Mouse (Mus musculus): ENCODE results near the gene Enthd1.
"Not testable (repeated sequence)": the region's sequence is repeated elsewhere in the genome, so short reads cannot be mapped to it uniquely, and the experiment has no call there.

Gene Enthd1

DNA sequence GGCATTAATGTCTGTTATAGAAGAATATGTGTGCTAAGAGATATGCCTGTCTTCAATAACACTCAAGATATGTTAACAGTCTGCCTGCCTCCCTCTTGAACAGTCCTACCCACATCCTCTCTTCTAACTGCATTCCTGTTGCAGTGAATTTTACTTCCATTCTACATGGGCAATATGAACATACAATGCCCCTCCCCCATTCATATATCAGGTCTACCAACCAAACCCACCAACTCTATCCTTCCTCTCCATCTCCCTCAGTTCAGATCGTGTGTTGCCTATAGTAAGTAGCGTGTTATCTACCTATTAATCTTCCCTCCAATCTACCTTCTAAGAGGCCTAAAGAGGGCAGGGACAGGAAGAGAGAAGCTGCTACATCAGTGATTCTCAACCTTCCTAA, 26.9 kb downstream of the Enthd1 start:
- no peak for DNase-seq (ENCODE audit: low read depth)

DNA sequence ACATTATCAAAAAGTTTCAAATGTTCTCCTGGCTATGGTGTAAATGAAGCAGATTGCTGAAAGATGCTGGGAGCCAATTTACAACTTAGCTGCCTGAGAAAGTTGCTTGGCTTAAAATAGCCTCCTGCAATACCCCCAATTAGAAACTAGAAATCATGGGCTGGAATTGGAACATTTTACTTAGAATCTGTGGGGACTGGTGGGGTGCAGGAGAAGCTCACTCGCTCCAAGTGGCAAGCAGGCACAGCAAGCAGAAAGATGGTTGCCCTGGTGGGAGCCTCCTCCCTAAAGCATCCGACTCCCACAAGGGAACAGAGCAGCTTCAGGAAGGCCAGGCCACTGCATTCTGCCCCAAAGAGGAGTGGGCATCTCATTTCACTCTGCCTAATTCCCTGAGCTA, 28.9 kb downstream of the Enthd1 start:
- no peak for DNase-seq (ENCODE audit: low read depth)

DNA sequence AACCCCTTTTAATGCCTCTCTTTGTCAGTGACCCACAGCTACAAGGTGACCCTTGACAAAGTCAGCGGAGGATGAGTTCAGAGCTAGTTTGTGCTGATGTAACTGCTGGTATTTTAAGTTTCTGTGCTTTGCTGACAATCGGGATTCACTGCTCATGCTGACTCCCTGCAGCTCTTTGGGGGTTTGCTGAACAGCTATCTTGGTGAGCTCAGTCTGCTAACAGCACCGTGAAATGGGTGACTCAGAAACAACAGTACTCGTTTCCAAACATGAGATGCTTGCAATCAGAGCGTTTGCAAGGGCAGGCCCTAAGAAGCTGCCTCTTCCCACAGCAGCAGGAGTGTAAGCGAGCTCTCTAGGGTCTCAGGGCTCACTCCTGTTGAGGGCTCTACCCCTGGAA, 31.7 kb downstream of the Enthd1 start:
- DNase-seq (ENCODE audit: low read depth): no peak

DNA sequence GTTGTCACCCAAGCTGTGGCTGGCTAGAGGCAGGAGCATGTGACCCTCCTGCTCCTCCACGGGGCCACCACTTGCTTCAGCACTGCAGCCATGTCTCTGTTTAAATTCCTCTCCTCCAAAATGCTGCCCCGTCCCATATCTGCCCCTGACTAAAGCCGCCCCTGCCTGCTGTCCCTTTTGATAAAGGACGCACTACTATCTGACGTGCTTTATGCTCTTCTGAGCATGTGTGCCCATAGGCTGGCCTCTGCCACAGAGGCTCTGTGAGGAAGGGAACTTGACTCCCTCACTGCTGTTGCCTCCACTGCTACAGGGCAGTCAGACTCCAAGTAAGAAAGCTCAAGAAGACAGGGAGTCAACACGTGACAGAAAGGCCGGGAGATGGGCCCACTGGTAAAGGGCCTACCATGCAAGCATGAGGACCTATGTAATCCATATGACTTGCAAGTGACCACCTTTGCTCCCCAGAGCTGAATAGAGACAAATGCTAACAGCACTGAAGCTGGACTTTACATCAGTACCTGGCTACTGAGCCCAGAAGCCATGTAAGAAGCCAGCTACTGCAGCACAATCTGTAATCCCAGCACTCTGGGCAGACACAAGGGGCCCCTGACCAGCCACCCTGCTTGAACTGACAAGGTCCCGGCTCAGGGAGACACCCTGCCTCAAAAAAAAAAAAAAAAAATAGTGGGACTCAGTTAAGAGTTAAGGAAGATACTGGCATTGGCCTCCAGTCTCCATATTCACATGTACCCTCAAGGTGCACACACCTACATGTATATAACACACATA, 32.5 kb downstream of the Enthd1 start:
- no peak for DNase-seq (ENCODE audit: low read depth)

- no peak for DNase-seq (ENCODE audit: low read depth)
Measured at GRCm38 (mm10) chr15:80531026-80531425, 33.9 kb downstream of the Enthd1 start.

GRCm38 (mm10) chr15:80529955-80530869, 34.7 kb downstream of the Enthd1 start:
- no peak for DNase-seq (ENCODE audit: low read depth)

GRCm38 (mm10) chr15:80521661-80522388, 43.1 kb downstream of the Enthd1 start:
- DNase-seq (ENCODE audit: low read depth): peak; percentile 29

DNA sequence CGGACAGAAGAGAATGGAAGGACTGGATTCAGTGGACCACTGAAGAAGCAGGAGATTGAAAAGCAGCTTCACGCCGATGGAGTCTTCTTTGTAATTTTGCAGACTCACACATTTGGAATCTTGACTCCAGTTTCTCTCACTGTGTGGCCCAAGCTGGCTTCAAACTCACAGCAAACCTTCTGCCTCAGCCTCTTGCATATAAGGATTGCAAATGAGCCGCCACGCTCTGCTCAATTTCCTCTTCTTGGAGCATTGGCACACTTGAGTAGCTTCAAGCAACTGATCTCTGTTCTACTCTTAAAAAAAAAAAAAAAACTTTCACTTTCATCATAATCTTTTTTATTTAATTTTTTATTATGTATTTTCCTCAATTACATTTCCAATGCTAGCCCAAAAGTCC, 45.0 kb downstream of the Enthd1 start:
- no peak for DNase-seq (ENCODE audit: low read depth)

GRCm38 (mm10) chr15:80518567-80519223, 46.3 kb downstream of the Enthd1 start:
- no peak for DNase-seq (ENCODE audit: low read depth)

DNA sequence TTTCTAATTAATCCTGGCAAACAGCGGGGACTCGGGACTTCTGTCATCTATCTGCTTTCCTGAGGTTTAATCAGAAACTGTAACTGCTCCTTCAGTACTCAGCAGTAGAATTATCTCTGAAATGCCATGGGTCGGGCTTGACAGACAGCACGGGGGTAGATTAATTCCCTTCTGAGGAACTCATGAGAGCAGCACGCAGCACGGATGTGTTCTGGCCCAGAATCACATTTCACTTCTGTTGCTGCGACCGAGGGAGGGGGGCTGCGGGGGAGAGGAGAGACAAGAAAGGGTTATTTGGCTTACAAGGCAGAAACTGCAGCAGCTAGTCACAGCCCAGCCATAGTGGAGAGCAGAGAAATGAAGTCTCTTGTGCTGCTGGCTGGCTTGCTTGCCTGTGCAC, 47.0 kb downstream of the Enthd1 start:
- no peak for DNase-seq (ENCODE audit: low read depth)

DNA sequence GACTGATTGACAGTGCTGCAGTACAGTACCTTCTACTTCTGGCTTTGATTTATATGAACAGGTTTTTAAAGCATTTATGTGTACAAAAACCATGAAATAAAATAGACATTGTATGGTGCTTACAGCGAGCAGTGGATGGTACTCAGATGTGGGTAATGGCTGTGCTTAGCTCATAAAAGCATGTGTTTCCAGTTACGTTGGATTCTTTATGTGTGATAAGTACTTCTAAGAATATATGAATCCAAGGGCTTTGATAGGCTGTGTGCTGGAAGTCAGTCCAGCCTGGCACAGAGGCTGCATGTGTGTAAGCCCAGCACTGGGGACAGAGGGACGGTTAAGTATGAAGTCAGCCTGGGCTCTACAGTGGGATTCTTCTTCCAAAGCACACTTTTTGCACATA, 48.4 kb downstream of the Enthd1 start:
- no peak for DNase-seq (ENCODE audit: low read depth)

DNA sequence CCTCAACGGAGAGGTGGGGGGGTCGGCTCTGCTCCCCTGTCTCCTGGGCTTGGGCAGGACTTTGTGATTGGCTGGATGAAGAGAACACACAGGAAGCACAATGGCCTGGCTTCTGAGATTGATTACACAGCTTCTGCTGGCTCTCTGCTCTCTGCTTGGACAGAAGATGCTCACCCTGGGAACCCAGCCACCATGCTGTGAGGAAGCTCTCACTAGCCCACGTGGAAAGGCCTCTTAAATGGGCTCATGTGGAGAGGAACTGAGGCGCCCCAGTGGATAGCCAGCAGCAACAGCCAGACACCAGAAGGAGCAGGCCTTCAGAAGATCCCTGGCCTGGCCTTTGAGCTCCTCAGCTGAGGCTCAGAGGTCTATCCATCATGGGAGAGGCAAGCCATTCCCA, 59.9 kb downstream of the Enthd1 start:
- DNase-seq (ENCODE audit: low read depth): no peak

- DNase-seq (ENCODE audit: low read depth): not testable (repeated sequence)
Measured at GRCm38 (mm10) chr15:80503155-80503554, 61.8 kb downstream of the Enthd1 start.

GRCm38 (mm10) chr15:80502741-80503140, 62.2 kb downstream of the Enthd1 start:
- no peak for DNase-seq (ENCODE audit: low read depth)

DNA sequence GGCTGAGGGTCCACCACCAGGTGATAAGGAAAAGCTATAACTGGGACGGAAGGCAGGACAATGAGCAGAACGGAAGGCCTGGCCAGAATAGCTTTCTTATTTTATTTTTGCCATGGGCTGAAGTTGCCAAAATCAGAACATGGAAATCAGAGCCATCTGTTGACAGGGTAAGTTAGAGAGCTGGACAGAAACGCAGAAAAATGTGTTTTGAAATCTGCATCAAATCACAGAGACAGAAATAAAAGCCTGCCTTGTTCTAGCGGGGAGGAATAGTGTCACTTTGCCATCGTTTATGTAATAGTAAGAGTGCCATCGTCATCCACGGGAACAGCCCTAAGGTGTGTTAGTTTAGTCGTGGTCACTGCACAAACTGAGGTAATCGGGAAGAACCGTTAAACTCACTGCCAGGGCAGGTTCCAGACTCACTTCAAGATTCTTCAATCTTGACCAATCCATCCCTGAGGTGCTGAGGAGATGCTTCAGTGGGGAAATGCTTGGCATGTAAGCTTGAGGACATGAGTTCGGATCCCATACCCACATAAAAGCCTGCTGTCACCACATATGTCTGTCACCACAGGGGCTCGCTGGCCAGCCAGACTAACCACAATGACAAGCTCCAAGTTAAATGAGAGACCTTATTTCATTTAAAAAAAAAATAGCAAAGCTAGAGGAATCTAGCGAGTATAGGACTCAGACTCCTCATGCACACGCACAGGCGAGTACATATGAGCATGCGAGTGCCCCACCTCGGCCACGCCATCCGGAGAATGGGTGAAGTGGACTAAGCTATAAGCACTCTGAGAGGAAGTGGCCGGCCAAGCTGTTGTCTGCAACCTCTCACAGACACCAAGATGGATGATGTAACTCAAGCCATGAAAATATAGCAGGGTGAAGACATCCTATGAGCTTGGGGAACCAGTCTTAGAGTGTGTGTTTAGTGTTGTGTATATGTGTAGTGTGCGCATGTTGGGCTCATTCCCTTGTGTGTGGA, 63.6 kb downstream of the Enthd1 start:
- no peak for DNase-seq (ENCODE audit: low read depth)

DNA sequence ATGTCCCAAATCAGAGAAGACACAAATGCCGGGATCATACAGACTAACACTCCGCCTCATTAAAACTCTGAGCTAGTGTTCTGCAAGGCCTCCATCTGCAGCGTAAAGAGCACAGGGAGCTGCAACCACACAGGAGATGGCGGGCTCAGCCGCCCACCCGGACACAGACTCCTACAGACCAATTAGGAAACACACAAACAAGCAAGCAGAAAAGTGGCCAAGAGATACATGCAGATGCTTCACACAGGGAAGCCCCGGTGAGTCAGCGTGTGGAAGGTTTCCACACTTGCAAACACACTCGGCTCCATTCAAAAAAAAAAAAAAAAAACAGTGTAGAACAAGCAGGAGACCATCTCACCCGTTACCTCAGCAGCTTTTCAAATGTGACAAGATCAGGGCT, 64.5 kb downstream of the Enthd1 start:
- DNase-seq (ENCODE audit: low read depth): no peak

DNA sequence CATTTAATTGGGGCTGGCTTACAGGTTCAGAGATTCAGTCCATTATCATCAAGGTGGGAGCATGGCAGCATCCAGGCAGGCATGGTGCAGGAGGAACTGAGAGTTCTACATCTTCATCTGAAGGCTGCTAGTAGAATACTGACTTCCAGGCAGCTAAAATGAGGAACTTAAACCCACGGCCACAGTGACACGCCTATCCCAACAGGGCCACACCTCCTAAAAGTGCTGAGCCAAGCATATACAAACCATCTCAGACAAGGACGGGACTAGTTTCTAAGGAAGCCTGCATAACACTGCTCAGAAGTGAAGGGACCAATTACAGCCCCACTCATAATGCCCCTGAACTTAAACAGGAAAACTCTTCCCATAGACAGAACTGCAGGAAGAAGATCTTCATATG, 67.2 kb downstream of the Enthd1 start:
- not testable (repeated sequence) for DNase-seq (ENCODE audit: low read depth)

GRCm38 (mm10) chr15:80491505-80491904, 73.5 kb downstream of the Enthd1 start:
- no peak for DNase-seq (ENCODE audit: low read depth)

DNA sequence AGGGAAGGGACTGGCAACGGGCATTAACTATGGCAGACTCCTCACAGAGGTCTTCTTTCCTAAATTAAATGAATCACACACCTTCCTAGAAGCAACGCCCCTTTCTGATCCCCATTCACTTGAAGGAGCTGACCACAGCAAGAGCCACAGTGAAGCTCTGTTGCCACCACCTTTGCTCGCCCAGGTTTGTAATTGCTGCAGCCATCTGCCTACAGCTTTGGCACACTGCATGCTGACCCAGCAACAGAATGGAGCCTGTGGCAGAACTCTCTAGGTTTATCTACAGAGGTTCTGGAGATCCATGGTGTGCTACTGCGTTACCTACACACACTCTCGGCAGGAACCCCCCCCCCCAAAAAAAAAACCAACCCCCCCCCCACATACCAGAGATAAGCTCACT, 74.8 kb downstream of the Enthd1 start:
- DNase-seq (ENCODE audit: low read depth): no peak

DNA sequence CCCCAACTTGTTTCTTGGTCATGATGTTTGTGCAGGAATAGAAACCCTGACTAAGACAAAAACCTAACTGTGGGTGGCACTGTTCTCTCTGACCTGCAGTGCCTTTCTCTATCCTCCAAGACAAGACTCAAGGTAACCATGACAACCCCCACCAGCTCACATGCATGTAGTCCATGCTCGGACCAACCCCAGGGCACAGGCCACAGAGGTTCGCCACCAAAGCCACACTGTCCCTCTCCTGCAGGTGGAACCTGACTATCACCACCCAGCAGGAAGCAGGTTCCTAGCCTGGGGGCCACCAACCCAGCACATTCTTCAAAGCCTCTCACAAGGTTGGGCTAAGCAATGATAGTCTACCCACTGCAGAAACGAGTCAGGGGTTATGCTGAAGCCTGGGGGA, 76.3 kb downstream of the Enthd1 start:
- no peak for DNase-seq (ENCODE audit: low read depth)

- DNase-seq (ENCODE audit: low read depth): no peak
Measured at GRCm38 (mm10) chr15:80485601-80486000, 79.4 kb downstream of the Enthd1 start.
